Comparison of ENCODE assay signal across 9 mouse cellular contexts in genomic region chr13:59674761-59675150, GRCm38 (mm10). TPM values are rescaled to one million over a fixed set of nuclear protein-coding genes. Genes with fewer than 3 reads are reported as not detected.
DNase-seq lines count a peak whose midpoint lies in the region; ATAC-seq lines count a peak whose summit lies in the region.
"Had no signal": no experiment of that assay in that cellular context is flagged by ENCODE, and none has a peak within 500 bp of the region (broad histone marks: within the 10 kb centered on the region; RNA-seq: fewer than 3 reads in every experiment).

No protein-coding gene starts in this region.

- no peaks in the 10 kb centered on the region for H3K27me3 ChIP-seq in lung, embryonic 16.5 days (ENCODE audit: control insufficient read depth, insufficient read depth, low read depth, low read length)
- H3K27me3 ChIP-seq in heart, embryonic 16.5 days (ENCODE audit: control insufficient read depth, insufficient read depth, low read length): no peaks in the 10 kb centered on the region
- H3K27me3 ChIP-seq in neural tube, embryonic 15.5 days (replicated peaks): no peaks in the 10 kb centered on the region

- DNase-seq in lung, postnatal 14 days: no peak
- DNase-seq in cerebellum, postnatal 10 days: peak; percentile 46 to 51
- peak; percentile 61 for DNase-seq in liver
- no peak for DNase-seq in left cerebral cortex, adult 11 months (ENCODE audit: low spot score)

- H3K9me3 ChIP-seq in lung, embryonic 16.5 days (ENCODE audit: control insufficient read depth, low read length): no peaks in the 10 kb centered on the region
- no peaks in the 10 kb centered on the region for H3K9me3 ChIP-seq in heart, embryonic 16.5 days (replicated peaks; ENCODE audit: control insufficient read depth, low read length)
- H3K9me3 ChIP-seq in neural tube, embryonic 15.5 days (replicated peaks): no peaks in the 10 kb centered on the region

- H3K4me2 ChIP-seq in lung, embryonic 16.5 days (ENCODE audit: low read depth, low read length): peak overlapping the region; percentile 69
- H3K4me2 ChIP-seq in heart, embryonic 16.5 days (ENCODE audit: low read depth, low read length): peak overlapping the region; percentile 80
- H3K4me2 ChIP-seq in neural tube, embryonic 15.5 days: peak overlapping the region; percentile 79

- no peak overlapping the region for H3K27ac ChIP-seq in lung, embryonic 16.5 days (ENCODE audit: low read length)
- no peak overlapping the region for H3K27ac ChIP-seq in heart, embryonic 16.5 days (ENCODE audit: low read length)
- peak overlapping the region; percentile 62 for H3K27ac ChIP-seq in neural tube, embryonic 15.5 days (replicated peaks)

- H3K4me3 ChIP-seq in lung, embryonic 16.5 days (ENCODE audit: low read length): peak overlapping the region; percentile 58
- peak overlapping the region; percentile 63 for H3K4me3 ChIP-seq in heart, embryonic 16.5 days (ENCODE audit: low read length)
- H3K4me3 ChIP-seq in neural tube, embryonic 15.5 days (replicated peaks): peak overlapping the region; percentile 84

- ATAC-seq in lung, embryonic 16.5 days (ENCODE audit: low read depth): no peak
- no peak for ATAC-seq in heart, embryonic 16.5 days (replicated peaks; ENCODE audit: extremely low read depth, insufficient read depth, low FRiP score)
- ATAC-seq in neural tube, embryonic 15.5 days (ENCODE audit: low FRiP score): no peak
- ATAC-seq in megakaryocyte-erythroid progenitor cell, adult 5-6 weeks (replicated peaks; ENCODE audit: low FRiP score, low TSS enrichment, poor library complexity, severe bottlenecking): no peak

- WGBS in lung, embryonic 16.5 days: 2% methylated on average over 13 of the region's 13 CpGs
- 6% methylated on average over 13 of the region's 13 CpGs for WGBS in heart, embryonic 16.5 days
- WGBS in neural tube, embryonic 15.5 days: under 1% methylated on average over 13 of the region's 13 CpGs

- peak overlapping the region; percentile 67 for H3K9ac ChIP-seq in lung, embryonic 16.5 days (ENCODE audit: low read length)
- H3K9ac ChIP-seq in heart, embryonic 16.5 days (ENCODE audit: low read length): peak overlapping the region; percentile 71
- H3K9ac ChIP-seq in neural tube, embryonic 15.5 days (replicated peaks): peak overlapping the region; percentile 75

- no peaks in the 10 kb centered on the region for H3K36me3 ChIP-seq in lung, embryonic 16.5 days (ENCODE audit: control insufficient read depth, insufficient read depth, low read length)
- no peaks in the 10 kb centered on the region; the same call in 1 of the 2 replicates for H3K36me3 ChIP-seq in heart, embryonic 16.5 days (ENCODE audit: control insufficient read depth, insufficient read depth)
- H3K36me3 ChIP-seq in neural tube, embryonic 15.5 days: no peaks in the 10 kb centered on the region

- H3K4me1 ChIP-seq in lung, embryonic 16.5 days (replicated peaks; ENCODE audit: control insufficient read depth, insufficient read depth, low read length): peaks cover 8% of the 10 kb centered on the region
- peaks cover 10% of the 10 kb centered on the region for H3K4me1 ChIP-seq in heart, embryonic 16.5 days (ENCODE audit: control insufficient read depth, insufficient read depth, low read length)
- H3K4me1 ChIP-seq in neural tube, embryonic 15.5 days: peaks cover 24% of the 10 kb centered on the region

RNA-seq across cellular contexts. Expression of gene Golm1, which starts 0.9 kb away (rescaled TPM):
- 34.5 and 36.9 TPM in 2 replicates for polyA plus RNA-seq in lung, embryonic 16.5 days (2015; fragmentation: Nextera tagmentation; extraction: Ambion mirVana)
- polyA plus RNA-seq in heart, embryonic 16.5 days (2015; fragmentation: Nextera tagmentation; extraction: Ambion mirVana): 39.2 and 42.4 TPM in 2 replicates
- 19.1 and 23.8 TPM in 2 replicates for polyA plus RNA-seq in neural tube, embryonic 15.5 days (2015; fragmentation: Nextera tagmentation; extraction: Ambion mirVana)
- total RNA-seq in megakaryocyte-erythroid progenitor cell, adult 5-6 weeks (2014; fragmentation: Nextera tagmentation): 69.6 and 76.7 TPM in 2 replicates
- total RNA-seq in megakaryocyte-erythroid progenitor cell, adult 5-6 weeks (2017): 101 and 137 TPM in 2 replicates

RNA-seq across cellular contexts. Expression of gene 4921517D22Rik, which starts 19.2 kb away (rescaled TPM):
- polyA plus RNA-seq in lung, embryonic 16.5 days (2015; fragmentation: Nextera tagmentation; extraction: Ambion mirVana): not detected in 2 replicates
- polyA plus RNA-seq in heart, embryonic 16.5 days (2015; fragmentation: Nextera tagmentation; extraction: Ambion mirVana): not detected in 2 replicates
- not detected in 2 replicates for polyA plus RNA-seq in neural tube, embryonic 15.5 days (2015; fragmentation: Nextera tagmentation; extraction: Ambion mirVana)
- total RNA-seq in megakaryocyte-erythroid progenitor cell, adult 5-6 weeks (2014; fragmentation: Nextera tagmentation): not detected in 2 replicates
- total RNA-seq in megakaryocyte-erythroid progenitor cell, adult 5-6 weeks (2017): not detected in 2 replicates
- polyA plus RNA-seq: frontal cortex, adult 2 months had no signal

RNA-seq across cellular contexts. Expression of gene Spata31d1a, which starts 35.4 kb away (rescaled TPM):
- polyA plus RNA-seq in lung, embryonic 16.5 days (2015; fragmentation: Nextera tagmentation; extraction: Ambion mirVana): not detected in 2 replicates
- polyA plus RNA-seq in heart, embryonic 16.5 days (2015; fragmentation: Nextera tagmentation; extraction: Ambion mirVana): not detected in 2 replicates
- polyA plus RNA-seq in neural tube, embryonic 15.5 days (2015; fragmentation: Nextera tagmentation; extraction: Ambion mirVana): 0.03 and 0.13 TPM in 2 replicates
- total RNA-seq in megakaryocyte-erythroid progenitor cell, adult 5-6 weeks (2014; fragmentation: Nextera tagmentation): 0.28 TPM in 1 of 2 replicates, not detected in the other
- not detected in 2 replicates for total RNA-seq in megakaryocyte-erythroid progenitor cell, adult 5-6 weeks (2017)

RNA-seq across cellular contexts. Expression of gene Spata31d1b, which starts 37.3 kb away (rescaled TPM):
- not detected in 2 replicates for polyA plus RNA-seq in lung, embryonic 16.5 days (2015; fragmentation: Nextera tagmentation; extraction: Ambion mirVana)
- polyA plus RNA-seq in heart, embryonic 16.5 days (2015; fragmentation: Nextera tagmentation; extraction: Ambion mirVana): not detected in 2 replicates
- polyA plus RNA-seq in neural tube, embryonic 15.5 days (2015; fragmentation: Nextera tagmentation; extraction: Ambion mirVana): not detected in 2 replicates
- total RNA-seq in megakaryocyte-erythroid progenitor cell, adult 5-6 weeks (2014; fragmentation: Nextera tagmentation): not detected in 2 replicates
- not detected in 2 replicates for total RNA-seq in megakaryocyte-erythroid progenitor cell, adult 5-6 weeks (2017)
- polyA plus RNA-seq: frontal cortex, adult 2 months had no signal

RNA-seq across cellular contexts. Expression of gene Spata31d1d, which starts 56.8 kb away (rescaled TPM):
- polyA plus RNA-seq in lung, embryonic 16.5 days (2015; fragmentation: Nextera tagmentation; extraction: Ambion mirVana): not detected in 2 replicates
- not detected in 2 replicates for polyA plus RNA-seq in heart, embryonic 16.5 days (2015; fragmentation: Nextera tagmentation; extraction: Ambion mirVana)
- not detected in 2 replicates for polyA plus RNA-seq in neural tube, embryonic 15.5 days (2015; fragmentation: Nextera tagmentation; extraction: Ambion mirVana)
- not detected in 2 replicates for total RNA-seq in megakaryocyte-erythroid progenitor cell, adult 5-6 weeks (2014; fragmentation: Nextera tagmentation)
- total RNA-seq in megakaryocyte-erythroid progenitor cell, adult 5-6 weeks (2017): 0.42 TPM in 1 of 2 replicates, not detected in the other

Comparison
In these comparisons a context has a peak if more than half of its experiments do, and no peak if none do; other contexts are left out.
1. DNase-seq: peak in cerebellum, postnatal 10 days (2 of 2) and liver (single experiment); none in lung, postnatal 14 days (single experiment) and left cerebral cortex, adult 11 months (single experiment).
2. Peak in every context shown above with its lines, with median percentiles within 50 percentile points of each other: H3K4me2 ChIP-seq, H3K4me3 ChIP-seq and H3K9ac ChIP-seq.